Mouse (Mus musculus) ES-Bruce4 (cell line): ENCODE results near the gene Lmbrd1. TPM values are rescaled to one million over a fixed set of nuclear protein-coding genes. Genes with fewer than 3 reads are reported as not detected.

Source experiments
- H3K27ac ChIP-seq: 2 replicates; pipeline ENCODE4 v1.5.1; 2012; ENCODE audit warnings: low read length, inconsistent platforms; ENCODE audit not compliant: insufficient read depth
- H3K27me3 ChIP-seq: 2 replicates; pipeline ENCODE4 v1.6.1; 2012; ENCODE audit warnings: mild to moderate bottlenecking, low read length, inconsistent platforms; ENCODE audit not compliant: control insufficient read depth, poor library complexity, insufficient read depth, severe bottlenecking
- H3K36me3 ChIP-seq: 2 replicates; pipeline ENCODE4 v1.6.1; 2012; ENCODE audit warnings: inconsistent platforms, mild to moderate bottlenecking, low read length, moderate library complexity; ENCODE audit not compliant: control insufficient read depth, poor library complexity, insufficient read depth, severe bottlenecking
- H3K4me1 ChIP-seq: one replicate; pipeline ENCODE4 v1.8.1; 2011; ENCODE audit warnings: low read length; ENCODE audit not compliant: control insufficient read depth, insufficient read depth
- H3K4me3 ChIP-seq: 2 replicates; pipeline ENCODE4 v1.5.1; 2011; ENCODE audit warnings: low read depth, mild to moderate bottlenecking, low read length
- H3K9ac ChIP-seq: 2 replicates; pipeline ENCODE4 v1.6.1; 2012; ENCODE audit warnings: low read depth, mild to moderate bottlenecking, inconsistent platforms; ENCODE audit not compliant: poor library complexity, severe bottlenecking
- H3K9me3 ChIP-seq: replicated peaks from 2 replicates; pipeline ENCODE4 v1.6.1; 2012; ENCODE audit warnings: mild to moderate bottlenecking, low read length, inconsistent platforms; ENCODE audit not compliant: control insufficient read depth, poor library complexity, insufficient read depth, severe bottlenecking
- CTCF ChIP-seq: IDR thresholded peaks from one replicate; pipeline ENCODE4 v1.8.1; 2011; ENCODE audit warnings: low read depth, low read length
- EP300 ChIP-seq: IDR thresholded peaks from 2 replicates; pipeline ENCODE4 v1.6.1; 2011; ENCODE audit warnings: low read depth, low read length; ENCODE audit not compliant: insufficient read depth
- POLR2A ChIP-seq: IDR thresholded peaks from one replicate; pipeline ENCODE4 v1.8.1; 2011; ENCODE audit warnings: low read length; ENCODE audit not compliant: insufficient read depth
- polyA plus RNA-seq: library from polyadenylated mRNA; stranded (reverse); fragments of >200 nt; gene quantifications from 2 replicates; pipeline ENCODE4 v1.2.4, GENCODE M21; 2011; ENCODE audit warnings: low read depth; ENCODE audit not compliant: missing spikeins, insufficient read depth, insufficient read length

Lmbrd1 gene
- polyA plus RNA-seq, 1 experiment = 32.0 TPM

DNA sequence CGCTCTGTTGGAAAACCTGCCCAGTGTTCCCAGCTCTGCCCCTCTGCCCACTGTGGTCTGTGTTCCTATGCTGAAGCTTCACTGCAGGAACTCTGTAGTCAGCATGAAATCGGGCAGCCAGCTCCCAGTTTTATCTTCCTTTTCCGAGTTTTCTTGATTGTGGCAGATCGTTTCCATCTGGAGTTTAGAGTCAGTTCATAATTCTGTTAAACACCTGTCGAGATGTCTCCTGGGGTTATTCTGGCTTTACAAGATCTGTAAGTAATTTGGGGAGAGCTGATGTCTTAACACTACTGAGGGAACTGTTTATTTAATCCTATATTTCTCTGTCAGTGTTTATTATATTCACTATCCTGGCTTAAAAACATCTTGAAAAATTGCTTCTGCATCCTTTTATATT, 56.4 kb downstream of the Lmbrd1 start:
- H3K4me1 ChIP-seq = no peaks in the 10 kb centered on the region
- H3K27me3 ChIP-seq = no peaks in the 10 kb centered on the region
- H3K9me3 ChIP-seq = no peaks in the 10 kb centered on the region; the same call in 1 of the 2 replicates
- TF ChIP-seq EP300 (no peak), CTCF (no peak), POLR2A (no peak)
- H3K27ac ChIP-seq = no peak overlapping the region
- peaks cover 4% of the 10 kb centered on the region for H3K36me3 ChIP-seq
- no peak overlapping the region for H3K9ac ChIP-seq
- no peak overlapping the region for H3K4me3 ChIP-seq

DNA sequence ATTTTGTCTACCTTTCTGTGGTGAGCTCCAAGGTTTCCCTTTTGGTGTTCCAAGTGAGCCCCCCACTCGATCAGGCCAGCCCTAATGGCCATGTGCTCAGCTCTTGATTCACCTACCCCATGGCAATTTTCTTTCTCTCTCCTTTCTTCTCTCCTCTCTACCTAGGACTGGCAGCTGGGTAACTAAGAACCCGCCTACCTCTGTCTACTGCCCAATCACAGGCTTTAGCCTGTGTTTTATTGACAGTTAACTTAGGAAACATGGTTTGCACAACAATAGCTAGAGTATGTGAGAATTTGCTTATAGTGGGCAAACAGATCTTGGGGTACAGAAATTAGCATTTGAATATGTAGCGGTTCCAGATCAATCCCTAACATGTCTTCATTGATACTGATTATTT, 62.5 kb downstream of the Lmbrd1 start:
- H3K27me3 ChIP-seq = no peaks in the 10 kb centered on the region
- no peak for TF ChIP-seq POLR2A
- TF ChIP-seq CTCF = no peak
- no peak for TF ChIP-seq EP300

DNA sequence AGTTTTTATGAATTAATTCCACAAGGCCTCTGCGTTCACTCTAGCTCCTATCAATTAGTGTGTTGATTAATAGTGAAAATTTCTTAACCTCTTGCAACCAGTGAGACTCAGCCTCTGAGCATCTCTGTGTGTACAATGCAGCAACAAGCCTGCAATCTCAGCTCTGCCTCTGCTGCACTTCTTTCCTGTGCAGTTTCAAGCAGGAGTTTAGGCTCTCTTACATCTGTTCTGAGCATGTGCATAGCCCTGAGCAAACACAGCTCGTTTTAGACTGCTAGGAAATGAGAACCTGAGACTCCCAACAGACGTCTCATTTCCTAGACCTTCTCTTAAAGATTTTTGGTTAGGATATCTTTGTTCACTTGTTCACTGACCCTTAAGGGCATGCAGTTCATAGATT, 63.1 kb downstream of the Lmbrd1 start:
- Histone ChIP-seq H3K27ac (no peak overlapping the region), H3K4me3 (no peak overlapping the region), H3K9ac (no peak overlapping the region), H3K9me3 (no peaks in the 10 kb centered on the region), H3K27me3 (no peaks in the 10 kb centered on the region), H3K4me1 (peaks cover 1% of the 10 kb centered on the region), H3K36me3 (no peaks in the 10 kb centered on the region; the same call in 1 of the 2 replicates)
- TF ChIP-seq CTCF = no peak
- TF ChIP-seq EP300 = no peak
- TF ChIP-seq POLR2A = no peak

More for the DNA sequence above, 62.5 kb downstream of the Lmbrd1 start:
- peaks cover 1% of the 10 kb centered on the region for H3K4me1 ChIP-seq
- H3K9ac ChIP-seq = no peak overlapping the region
- H3K4me3 ChIP-seq = no peak overlapping the region
- H3K36me3 ChIP-seq = no peaks in the 10 kb centered on the region; the same call in 1 of the 2 replicates
- H3K27ac ChIP-seq = no peak overlapping the region
- H3K9me3 ChIP-seq = no peaks in the 10 kb centered on the region

DNA sequence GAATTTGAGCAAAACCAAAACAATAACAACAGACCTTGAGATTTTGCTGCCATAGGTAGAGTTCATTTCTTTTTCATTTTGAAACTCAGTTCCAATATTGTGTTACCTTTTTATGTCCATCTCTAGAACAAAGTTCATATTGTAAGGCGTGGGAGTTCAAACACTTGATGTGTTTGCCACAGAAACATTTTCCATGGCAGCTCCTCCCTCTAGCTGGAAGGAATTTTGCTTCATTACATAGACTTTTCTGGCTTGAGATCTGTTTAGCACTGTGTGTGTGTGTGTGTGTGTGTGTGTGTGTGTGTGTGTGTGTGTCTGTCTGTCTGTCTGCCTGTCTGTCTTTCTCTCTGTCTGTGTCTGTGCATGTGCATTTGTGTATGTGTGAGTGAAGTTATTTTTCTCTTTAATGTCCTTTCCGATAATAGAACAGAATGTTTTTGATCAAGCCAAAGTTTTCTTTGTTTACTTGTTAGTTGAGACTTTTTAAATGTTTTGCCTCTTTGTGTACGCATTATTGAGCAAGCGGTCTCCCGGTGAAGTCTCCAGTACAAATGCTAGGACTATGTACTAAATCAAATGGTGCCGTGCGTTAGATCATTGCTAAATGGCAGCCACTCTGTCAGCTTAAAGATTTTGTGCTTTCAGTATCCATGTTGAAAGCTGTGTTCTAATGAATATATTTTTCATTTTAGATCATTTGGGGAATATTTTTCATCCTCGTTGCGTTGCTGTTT, 64.9 kb downstream of the Lmbrd1 start:
- no peak overlapping the region for H3K27ac ChIP-seq
- peaks cover 1% of the 10 kb centered on the region for H3K4me1 ChIP-seq
- TF ChIP-seq EP300 (no peak), POLR2A (no peak), CTCF (no peak)
- H3K36me3 ChIP-seq = peaks cover 2% of the 10 kb centered on the region; the same call in 1 of the 2 replicates
- no peak overlapping the region for H3K9ac ChIP-seq
- H3K27me3 ChIP-seq = no peaks in the 10 kb centered on the region
- H3K9me3 ChIP-seq = no peaks in the 10 kb centered on the region
- H3K4me3 ChIP-seq = no peak overlapping the region

DNA sequence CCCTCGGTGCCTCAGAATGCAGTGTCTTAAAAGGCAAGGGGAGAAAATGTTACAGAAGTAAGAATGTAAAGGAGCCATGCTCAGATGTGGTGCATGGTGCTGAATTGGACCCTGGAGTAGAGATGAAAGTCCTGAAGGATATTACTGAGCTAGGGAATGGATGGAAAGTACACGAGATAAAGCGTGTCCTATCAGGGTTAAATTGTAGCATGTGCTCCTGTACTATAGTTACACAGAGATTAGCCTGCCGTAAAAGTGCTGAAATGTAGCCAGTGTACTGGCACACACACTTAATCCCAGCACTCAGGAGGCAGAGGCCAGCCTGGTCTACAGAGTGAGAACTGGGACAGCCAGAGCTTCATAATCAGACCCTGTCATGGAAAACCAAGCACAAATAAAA, 74.3 kb downstream of the Lmbrd1 start:
- Histone ChIP-seq H3K27me3 (no peaks in the 10 kb centered on the region), H3K36me3 (no peaks in the 10 kb centered on the region), H3K9me3 (no peaks in the 10 kb centered on the region), H3K27ac (no peak overlapping the region), H3K9ac (no peak overlapping the region), H3K4me3 (no peak overlapping the region), H3K4me1 (no peaks in the 10 kb centered on the region)
- TF ChIP-seq CTCF (no peak), POLR2A (no peak), EP300 (no peak)

DNA sequence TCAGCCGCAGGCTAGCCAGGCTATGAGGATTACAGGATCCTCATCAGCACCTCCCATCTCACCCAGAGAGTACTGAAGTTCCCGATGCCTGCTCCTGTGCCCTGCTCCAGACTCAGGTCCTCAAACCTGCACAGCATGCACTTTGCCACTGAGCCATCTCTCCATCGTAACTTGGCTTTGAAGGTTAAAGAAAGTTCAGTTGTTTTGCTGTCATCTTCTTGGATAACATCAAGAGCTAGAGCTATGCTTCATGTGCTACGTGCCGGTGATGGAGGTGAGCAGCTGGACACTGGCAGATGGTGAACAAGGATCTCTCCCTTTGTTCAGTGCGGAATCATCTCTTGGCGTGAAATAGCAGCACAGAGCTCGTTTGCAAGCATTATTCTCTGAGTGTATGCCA, 80.1 kb downstream of the Lmbrd1 start:
- Histone ChIP-seq H3K9ac (no peak overlapping the region), H3K27ac (no peak overlapping the region), H3K36me3 (no peaks in the 10 kb centered on the region), H3K27me3 (no peaks in the 10 kb centered on the region), H3K4me3 (no peak overlapping the region), H3K4me1 (no peaks in the 10 kb centered on the region), H3K9me3 (no peaks in the 10 kb centered on the region)
- TF ChIP-seq EP300 (no peak), CTCF (no peak), POLR2A (no peak)
